Mouse (Mus musculus): ENCODE measurements around the gene Phldb1. TPM values are rescaled to one million over a fixed set of nuclear protein-coding genes. Genes with fewer than 3 reads are reported as not detected.

Phldb1 gene
- polyA plus RNA-seq, 1 experiment from 2014 or later: 21.4 TPM

DNA sequence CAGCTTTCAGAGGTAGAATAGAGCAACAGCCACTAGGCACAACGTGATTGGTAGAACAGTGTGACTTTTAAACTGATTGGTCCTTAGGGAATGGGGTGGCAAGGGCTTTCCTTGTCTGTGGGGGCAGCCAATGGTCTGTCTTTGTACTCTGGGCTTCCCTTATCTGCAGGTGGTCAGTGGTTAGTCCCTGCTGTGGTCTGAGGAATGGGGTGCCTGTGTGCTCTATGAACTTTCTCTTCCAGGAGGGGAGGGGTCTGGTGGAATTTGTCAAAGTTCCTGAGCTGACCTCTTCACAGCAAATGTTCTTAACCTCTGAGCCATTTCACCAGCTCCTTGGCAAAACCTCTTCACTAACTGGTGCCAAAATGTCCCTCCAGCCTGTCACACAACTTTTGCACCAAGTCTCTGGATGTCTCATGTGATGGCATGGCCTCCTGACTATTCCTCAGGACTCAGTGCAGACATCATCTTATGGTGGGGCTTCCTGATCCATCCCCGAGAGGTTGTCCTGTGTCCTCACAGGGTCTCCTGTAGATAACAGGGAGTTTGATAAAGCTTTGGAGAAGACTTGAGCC lies 62.6 kb downstream of the Phldb1 start:
- no peaks in the 10 kb centered on the region for H3K4me1 ChIP-seq (replicated peaks; ENCODE audit: control insufficient read depth, insufficient read depth, low read length)
- no peak overlapping the region for H3K4me2 ChIP-seq (ENCODE audit: low read length)
- no peak overlapping the region for H3K9ac ChIP-seq (ENCODE audit: low read length)
- H3K27ac ChIP-seq (ENCODE audit: low read depth): no peak overlapping the region
- H3K27me3 ChIP-seq (replicated peaks; ENCODE audit: control insufficient read depth, insufficient read depth, low read length): no peaks in the 10 kb centered on the region
- ATAC-seq (replicated peaks; ENCODE audit: low FRiP score, low TSS enrichment, low read depth) (no peak), DNase-seq (ENCODE audit: low spot score) (no peak)
- H3K9me3 ChIP-seq (ENCODE audit: control insufficient read depth, low read length): no peaks in the 10 kb centered on the region
- WGBS: 69% methylated on average over 2 of the region's 2 CpGs
- no peak overlapping the region for H3K4me3 ChIP-seq (ENCODE audit: low read depth, low read length)
- no peaks in the 10 kb centered on the region for H3K36me3 ChIP-seq (ENCODE audit: control insufficient read depth, insufficient read depth, low read length)

DNA sequence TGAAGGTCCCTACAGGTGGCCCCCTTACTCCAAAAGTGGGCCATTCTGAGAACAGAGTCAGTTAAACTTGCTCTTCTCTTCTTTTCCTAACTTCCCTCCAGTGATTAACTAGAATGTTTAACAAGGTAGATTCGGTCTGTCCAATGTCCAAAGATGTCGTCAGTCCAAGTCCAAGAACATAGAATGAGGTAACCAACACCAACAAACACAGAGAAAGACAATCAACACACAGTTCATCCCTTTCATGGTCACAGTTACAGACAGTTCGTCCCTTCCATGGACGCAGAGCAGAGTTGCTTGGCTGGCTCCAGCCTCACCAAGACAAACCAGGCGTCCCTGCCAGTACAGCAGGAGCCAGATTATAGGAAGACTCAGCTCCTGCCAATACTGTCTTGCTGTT lies 63.6 kb downstream of the Phldb1 start:
- H3K36me3 ChIP-seq (ENCODE audit: control insufficient read depth, insufficient read depth, low read length): no peaks in the 10 kb centered on the region
- ATAC-seq (replicated peaks; ENCODE audit: low FRiP score, low TSS enrichment, low read depth) (no peak), DNase-seq (ENCODE audit: low spot score) (no peak)
- no peak overlapping the region for H3K4me3 ChIP-seq (ENCODE audit: low read depth, low read length)
- no peak overlapping the region for H3K9ac ChIP-seq (ENCODE audit: low read length)
- no peaks in the 10 kb centered on the region for H3K4me1 ChIP-seq (replicated peaks; ENCODE audit: control insufficient read depth, insufficient read depth, low read length)
- WGBS: 90% methylated on average over 5 of the region's 5 CpGs
- H3K4me2 ChIP-seq (ENCODE audit: low read length): no peak overlapping the region
- H3K27me3 ChIP-seq (replicated peaks; ENCODE audit: control insufficient read depth, insufficient read depth, low read length): no peaks in the 10 kb centered on the region
- H3K9me3 ChIP-seq (ENCODE audit: control insufficient read depth, low read length): no peaks in the 10 kb centered on the region
- no peak overlapping the region for H3K27ac ChIP-seq (ENCODE audit: low read depth)

DNA sequence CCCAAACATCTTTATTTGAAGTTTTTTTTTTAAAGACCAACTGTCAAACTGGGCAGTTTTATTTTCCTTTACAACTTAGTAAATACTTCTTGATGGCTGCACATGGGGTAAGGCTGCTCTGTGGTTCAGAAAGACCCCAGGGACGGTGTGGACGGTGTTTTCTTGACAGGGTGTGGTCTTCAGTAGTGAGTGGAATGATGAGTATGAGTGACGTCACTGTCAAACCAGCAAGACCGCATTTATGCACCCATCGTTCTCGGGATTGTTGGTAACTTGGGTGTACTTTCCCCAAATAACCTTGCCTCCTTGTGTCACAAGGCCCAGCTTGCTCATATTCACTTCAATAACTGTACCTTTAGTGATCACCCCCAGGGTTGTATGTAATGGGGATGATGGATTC lies 71.3 kb downstream of the Phldb1 start:
- Histone ChIP-seq H3K36me3 (ENCODE audit: control insufficient read depth, insufficient read depth, low read length) (no peaks in the 10 kb centered on the region), H3K4me1 (replicated peaks; ENCODE audit: control insufficient read depth, insufficient read depth, low read length) (no peaks in the 10 kb centered on the region), H3K4me2 (ENCODE audit: low read length) (no peak overlapping the region), H3K9me3 (ENCODE audit: control insufficient read depth, low read length) (no peaks in the 10 kb centered on the region), H3K4me3 (ENCODE audit: low read depth, low read length) (no peak overlapping the region), H3K9ac (ENCODE audit: low read length) (no peak overlapping the region), H3K27me3 (replicated peaks; ENCODE audit: control insufficient read depth, insufficient read depth, low read length) (no peaks in the 10 kb centered on the region), H3K27ac (ENCODE audit: low read depth) (no peak overlapping the region)
- no peak for ATAC-seq (replicated peaks; ENCODE audit: low FRiP score, low TSS enrichment, low read depth)
- WGBS: 84% methylated on average over 6 of the region's 6 CpGs
- DNase-seq (ENCODE audit: low spot score): no peak

DNA sequence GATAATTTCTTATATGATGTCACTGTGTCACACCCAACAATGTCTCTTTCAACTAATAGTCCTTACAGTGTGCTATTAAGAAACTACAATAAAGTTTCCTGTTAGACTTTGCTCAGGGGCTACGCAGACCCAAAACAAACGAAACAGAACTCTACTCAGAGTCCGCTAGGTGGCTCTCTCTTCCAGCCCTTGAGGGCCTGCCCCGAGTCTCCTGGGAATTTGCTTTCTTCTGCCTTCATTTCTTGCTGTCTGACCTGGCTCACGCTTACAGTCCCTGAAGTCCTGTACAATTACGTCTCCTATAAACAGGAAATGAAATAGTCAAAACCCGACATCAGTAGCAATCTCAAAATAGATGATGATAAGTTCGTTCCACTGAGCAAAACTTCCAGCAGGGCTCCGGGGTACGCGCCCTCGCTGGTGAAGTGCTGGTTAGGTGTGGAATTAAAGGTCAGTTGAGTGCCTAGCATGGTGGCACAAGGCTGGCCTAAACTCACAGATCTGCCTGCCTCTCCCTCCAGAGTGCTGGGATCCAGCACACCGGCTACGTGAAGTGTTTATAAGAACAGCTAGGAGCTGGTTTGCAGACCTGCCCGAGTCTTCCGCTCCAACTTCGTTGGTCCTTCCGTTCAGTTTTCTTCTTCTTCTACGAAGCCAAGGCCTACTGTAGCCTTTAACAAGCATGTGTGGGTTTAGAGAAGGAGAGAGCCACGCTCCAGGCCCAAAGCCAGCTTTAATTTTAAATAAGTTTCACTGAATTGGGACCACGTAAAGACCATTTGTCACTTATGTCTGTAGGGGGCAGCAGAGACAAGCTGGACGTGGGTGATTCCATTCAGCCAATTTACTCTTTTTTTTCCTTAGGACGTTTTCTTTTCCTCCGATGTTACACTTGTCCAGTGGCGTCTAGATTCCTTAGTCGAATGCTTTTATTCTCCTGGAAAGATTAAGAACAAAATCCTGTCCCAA lies 79.6 kb downstream of the Phldb1 start:
- H3K27me3 ChIP-seq (replicated peaks; ENCODE audit: control insufficient read depth, insufficient read depth, low read length): no peaks in the 10 kb centered on the region
- H3K9me3 ChIP-seq (ENCODE audit: control insufficient read depth, low read length): no peaks in the 10 kb centered on the region
- 0 out of 2 replicates have a peak overlapping the region, but pooled peaks have one; percentile 20 for H3K9ac ChIP-seq (ENCODE audit: low read length)
- H3K4me3 ChIP-seq (ENCODE audit: low read depth, low read length): peak overlapping the region; percentile 22; the same call in 1 of the 2 replicates
- H3K36me3 ChIP-seq (ENCODE audit: control insufficient read depth, insufficient read depth, low read length): no peaks in the 10 kb centered on the region
- ATAC-seq (replicated peaks; ENCODE audit: low FRiP score, low TSS enrichment, low read depth) (peak; percentile 66), DNase-seq (ENCODE audit: low spot score) (peak; percentile 78)
- H3K27ac ChIP-seq (ENCODE audit: low read depth): no peak overlapping the region
- peak overlapping the region; percentile 54 for H3K4me2 ChIP-seq (ENCODE audit: low read length)
- 18% methylated on average over 26 of the region's 26 CpGs for WGBS
- H3K4me1 ChIP-seq (replicated peaks; ENCODE audit: control insufficient read depth, insufficient read depth, low read length): peaks cover 6% of the 10 kb centered on the region; the same call in 1 of the 2 replicates

DNA sequence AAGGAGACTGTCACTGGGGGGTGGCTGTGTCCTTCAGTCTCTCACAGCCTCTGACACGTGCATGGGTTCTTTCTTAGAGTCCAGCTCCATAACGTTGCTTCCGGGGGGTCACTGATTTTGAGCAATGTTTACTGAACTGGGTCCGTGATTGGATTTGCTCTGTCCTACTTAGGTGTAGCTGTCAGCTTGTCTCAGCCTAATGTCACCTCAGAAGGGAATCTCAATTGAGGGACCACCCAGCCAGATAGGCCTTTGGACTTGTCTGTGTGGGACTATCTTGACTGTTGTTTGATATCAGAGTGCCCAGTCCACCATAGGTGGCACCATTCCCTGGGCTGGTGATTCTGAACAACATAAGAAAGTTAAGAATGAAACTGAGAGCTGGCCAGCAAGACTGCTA lies 81.1 kb downstream of the Phldb1 start:
- Histone ChIP-seq H3K4me2 (ENCODE audit: low read length) (no peak overlapping the region), H3K4me3 (ENCODE audit: low read depth, low read length) (no peak overlapping the region), H3K4me1 (replicated peaks; ENCODE audit: control insufficient read depth, insufficient read depth, low read length) (peaks cover 6% of the 10 kb centered on the region; the same call in 1 of the 2 replicates), H3K27ac (ENCODE audit: low read depth) (no peak overlapping the region), H3K9ac (ENCODE audit: low read length) (no peak overlapping the region), H3K36me3 (ENCODE audit: control insufficient read depth, insufficient read depth, low read length) (no peaks in the 10 kb centered on the region), H3K9me3 (ENCODE audit: control insufficient read depth, low read length) (no peaks in the 10 kb centered on the region), H3K27me3 (replicated peaks; ENCODE audit: control insufficient read depth, insufficient read depth, low read length) (no peaks in the 10 kb centered on the region)
- ATAC-seq (replicated peaks; ENCODE audit: low FRiP score, low TSS enrichment, low read depth) (no peak), DNase-seq (ENCODE audit: low spot score) (no peak)
- 70% methylated on average over 4 of the region's 4 CpGs for WGBS

DNA sequence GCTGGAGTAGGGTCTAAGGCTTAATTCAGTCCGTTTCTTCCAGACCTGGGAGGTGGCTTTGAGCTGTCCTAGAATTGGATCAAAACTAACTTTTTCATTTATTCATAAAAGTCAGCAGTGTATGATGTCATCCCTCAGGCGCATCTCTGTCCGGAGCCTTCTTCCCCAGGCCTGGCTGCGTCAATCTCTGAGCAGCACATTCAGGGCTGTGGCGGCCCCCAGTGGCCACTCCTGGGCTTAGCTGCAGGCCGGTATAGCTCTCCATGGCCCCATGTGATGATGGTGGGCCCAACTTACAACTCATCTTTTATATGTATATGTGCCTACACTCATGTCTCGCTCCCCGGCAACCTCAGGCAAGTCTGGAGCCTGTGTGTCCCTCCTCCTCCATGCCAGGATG lies 83.0 kb downstream of the Phldb1 start:
- no peaks in the 10 kb centered on the region for H3K9me3 ChIP-seq (ENCODE audit: control insufficient read depth, low read length)
- DNase-seq (ENCODE audit: low spot score): peak; percentile 82
- 10% methylated on average over 8 of the region's 8 CpGs for WGBS

DNA sequence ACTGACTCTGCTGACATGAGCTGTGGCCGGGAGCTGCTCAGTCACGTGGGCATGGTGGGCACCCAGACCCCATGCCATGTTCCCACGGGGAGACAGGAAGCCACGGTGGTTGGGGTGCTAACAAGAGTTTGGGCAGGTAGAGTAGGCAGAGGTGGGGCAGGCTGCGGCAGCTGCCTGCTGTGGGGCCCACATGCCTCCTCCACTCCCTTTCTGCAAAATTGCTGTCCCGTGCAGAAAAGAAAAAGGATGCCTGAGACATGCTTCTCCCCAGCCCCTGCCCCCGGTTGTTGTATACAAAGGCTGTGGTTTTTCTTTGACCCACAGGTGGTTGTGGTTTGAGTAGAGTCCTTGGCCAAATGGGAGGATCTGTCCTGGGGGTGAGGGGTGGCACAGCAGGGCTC lies 86.1 kb downstream of the Phldb1 start:
- no peak overlapping the region for H3K4me3 ChIP-seq (ENCODE audit: low read depth, low read length)
- DNase-seq (ENCODE audit: low spot score): peak; percentile 46
- H3K4me2 ChIP-seq (ENCODE audit: low read length): no peak overlapping the region
- H3K9me3 ChIP-seq (ENCODE audit: control insufficient read depth, low read length): no peaks in the 10 kb centered on the region
- no peak for ATAC-seq (replicated peaks; ENCODE audit: low FRiP score, low TSS enrichment, low read depth)
- no peak overlapping the region for H3K9ac ChIP-seq (ENCODE audit: low read length)
- H3K4me1 ChIP-seq (replicated peaks; ENCODE audit: control insufficient read depth, insufficient read depth, low read length): no peaks in the 10 kb centered on the region
- no peaks in the 10 kb centered on the region for H3K27me3 ChIP-seq (replicated peaks; ENCODE audit: control insufficient read depth, insufficient read depth, low read length)
- no peak overlapping the region for H3K27ac ChIP-seq (ENCODE audit: low read depth)
- H3K36me3 ChIP-seq (ENCODE audit: control insufficient read depth, insufficient read depth, low read length): no peaks in the 10 kb centered on the region
- WGBS: 76% methylated on average over 7 of the region's 7 CpGs

More for the DNA sequence above, 83.0 kb downstream of the Phldb1 start:
- H3K4me3 ChIP-seq (ENCODE audit: low read depth, low read length): no peak overlapping the region
- peak; percentile 48; the same call in 1 of the 2 replicates for ATAC-seq (replicated peaks; ENCODE audit: low FRiP score, low TSS enrichment, low read depth)
- no peak overlapping the region for H3K9ac ChIP-seq (ENCODE audit: low read length)
- H3K4me2 ChIP-seq (ENCODE audit: low read length): no peak overlapping the region
- no peak overlapping the region for H3K27ac ChIP-seq (ENCODE audit: low read depth)
- no peaks in the 10 kb centered on the region for H3K36me3 ChIP-seq (ENCODE audit: control insufficient read depth, insufficient read depth, low read length)
- no peaks in the 10 kb centered on the region for H3K27me3 ChIP-seq (replicated peaks; ENCODE audit: control insufficient read depth, insufficient read depth, low read length)
- peaks cover 6% of the 10 kb centered on the region; the same call in 1 of the 2 replicates for H3K4me1 ChIP-seq (replicated peaks; ENCODE audit: control insufficient read depth, insufficient read depth, low read length)

DNA sequence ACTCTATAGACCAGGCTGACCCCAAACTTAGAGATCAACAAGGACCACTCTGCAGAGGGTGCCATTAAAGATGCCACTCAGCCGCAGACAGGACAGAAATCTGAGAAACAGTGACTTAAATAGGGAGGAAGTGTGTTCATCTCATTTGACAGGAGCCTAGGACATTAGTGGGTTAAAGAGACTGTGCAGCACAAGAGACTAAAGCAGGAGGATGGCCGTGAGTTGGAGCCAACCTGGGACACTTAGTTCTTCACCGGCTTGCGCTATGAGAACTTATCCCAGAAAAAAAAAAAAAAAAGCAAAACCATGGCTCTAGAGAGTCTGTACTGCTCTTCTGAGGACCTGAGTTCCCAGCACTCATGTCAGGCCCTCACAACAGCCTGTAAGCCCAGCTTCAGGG lies 87.3 kb downstream of the Phldb1 start:
- DNase-seq (ENCODE audit: low spot score) (peak; percentile 24), ATAC-seq (replicated peaks; ENCODE audit: low FRiP score, low TSS enrichment, low read depth) (no peak)
- 75% methylated on average over 4 of the region's 4 CpGs for WGBS
- no peaks in the 10 kb centered on the region for H3K9me3 ChIP-seq (ENCODE audit: control insufficient read depth, low read length)
- H3K4me3 ChIP-seq (ENCODE audit: low read depth, low read length): no peak overlapping the region
- no peaks in the 10 kb centered on the region for H3K36me3 ChIP-seq (ENCODE audit: control insufficient read depth, insufficient read depth, low read length)
- H3K4me2 ChIP-seq (ENCODE audit: low read length): no peak overlapping the region
- no peak overlapping the region for H3K9ac ChIP-seq (ENCODE audit: low read length)
- no peaks in the 10 kb centered on the region for H3K27me3 ChIP-seq (replicated peaks; ENCODE audit: control insufficient read depth, insufficient read depth, low read length)
- no peaks in the 10 kb centered on the region for H3K4me1 ChIP-seq (replicated peaks; ENCODE audit: control insufficient read depth, insufficient read depth, low read length)
- no peak overlapping the region for H3K27ac ChIP-seq (ENCODE audit: low read depth)

Measured in intestine, embryonic 14.5 days (tissue).